Mouse (Mus musculus) brain, embryonic 14.5 days (tissue): ENCODE results near the gene Gm26566.
"Not testable (repeated sequence)": the region's sequence is repeated elsewhere in the genome, so short reads cannot be mapped to it uniquely, and the experiment has no call there.

Experiments
- CTCF ChIP-seq: fragments of 200-500 bp; IDR thresholded peaks from 2 replicates; pipeline ENCODE4 v1.5.1; 2012; ENCODE audit warnings: inconsistent platforms, mild to moderate bottlenecking, moderate library complexity, borderline replicate concordance; ENCODE audit not compliant: insufficient read depth, insufficient read length; ENCODE audit errors: extremely low read depth
- POLR2A ChIP-seq: fragments of 200-500 bp; IDR thresholded peaks from 2 replicates; pipeline ENCODE4 v1.6.1; 2012; ENCODE audit warnings: mild to moderate bottlenecking, inconsistent platforms, borderline replicate concordance; ENCODE audit not compliant: poor library complexity, insufficient read depth, insufficient read length, severe bottlenecking; ENCODE audit errors: extremely low read depth

DNA sequence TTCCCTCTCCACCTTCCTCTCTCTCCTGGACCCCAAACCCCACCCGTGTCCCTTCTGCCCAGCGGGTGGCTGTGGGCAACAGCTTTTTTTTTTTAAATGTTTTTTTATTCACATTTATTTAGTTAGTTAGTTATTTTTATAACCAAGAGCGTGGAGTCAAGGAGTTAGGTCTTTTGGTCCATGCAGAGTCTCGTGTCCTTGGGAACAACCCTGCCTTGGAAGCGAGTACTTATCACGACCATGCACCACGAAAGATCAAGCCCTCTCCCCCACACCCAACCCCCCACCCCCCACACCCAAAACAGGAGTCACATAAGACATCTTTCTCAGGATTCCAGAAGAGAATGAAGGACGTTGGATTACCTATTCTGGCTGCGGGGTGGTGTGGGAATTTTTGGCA is 40.7 kb downstream of the Gm26566 start:
- TF ChIP-seq POLR2A, CTCF: not testable (repeated sequence)
